Mouse (Mus musculus) E14TG2a.4 (cell line): Measurements from ENCODE around the gene Jmjd8.

ENCODE experiments used
- CTCF ChIP-seq: conservative IDR thresholded peaks from 2 replicates; pipeline ENCODE4 v1.5.1; 2014; ENCODE audit warnings: low read length
- NANOG ChIP-seq: IDR thresholded peaks from 2 replicates; pipeline ENCODE4 v1.6.1; 2014; ENCODE audit warnings: borderline replicate concordance, low read length, mixed read lengths

DNA sequence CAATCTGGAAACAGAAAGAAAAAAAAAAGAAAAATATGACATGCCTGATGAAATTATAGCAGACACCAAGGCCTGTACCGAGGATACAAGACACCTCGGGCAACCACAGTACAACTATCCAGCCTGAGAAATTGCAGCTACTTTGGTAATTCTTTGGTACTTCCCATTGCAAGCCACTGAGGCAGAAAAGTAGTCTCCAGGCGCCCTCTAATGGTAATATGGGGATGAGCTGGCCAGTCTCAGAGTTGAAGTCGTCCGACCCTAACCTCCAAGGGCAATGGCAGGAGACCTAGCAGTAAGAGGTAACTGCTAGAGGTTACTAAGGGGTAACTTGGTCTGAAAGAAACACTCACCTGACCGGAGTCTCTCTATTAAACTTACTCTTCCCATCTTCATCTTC lies 27.6 kb upstream of the Jmjd8 start:
- peak; percentile 79 for TF ChIP-seq CTCF
- no peak for TF ChIP-seq NANOG
